Mouse (Mus musculus): Measurements from ENCODE around the gene Fhl3.
"Not testable (repeated sequence)": the region's sequence is repeated elsewhere in the genome, so short reads cannot be mapped to it uniquely, and the experiment has no call there.

Gene Fhl3

GRCm38 (mm10) chr4:124683474-124683873, 17.0 kb upstream of the Fhl3 start:
- DNase-seq (ENCODE audit: low spot score in 2 of 2): no peak

GRCm38 (mm10) chr4:124685004-124685403, 15.5 kb upstream of the Fhl3 start:
- DNase-seq (ENCODE audit: low spot score in 2 of 2): no peak

GRCm38 (mm10) chr4:124685453-124685852, 15.0 kb upstream of the Fhl3 start:
- no peak for DNase-seq (ENCODE audit: low spot score in 2 of 2)

- no peak for DNase-seq (ENCODE audit: low spot score in 2 of 2)
Observed at GRCm38 (mm10) chr4:124685897-124686402, 14.6 kb upstream of the Fhl3 start.

GRCm38 (mm10) chr4:124691455-124691854, 9.0 kb upstream of the Fhl3 start:
- DNase-seq (ENCODE audit: low spot score in 2 of 2): no peak

GRCm38 (mm10) chr4:124692416-124692861, 8.1 kb upstream of the Fhl3 start:
- DNase-seq (ENCODE audit: low spot score in 2 of 2): no peak

GRCm38 (mm10) chr4:124693135-124693894, 7.2 kb upstream of the Fhl3 start, which contains the start of gene Utp11:
Utp11 (minus strand) TSS chr4:124693600.
- DNase-seq (ENCODE audit: low spot score in 2 of 2): peak; percentile 76 to 79

GRCm38 (mm10) chr4:124694572-124694971, 5.9 kb upstream of the Fhl3 start:
- no peak for DNase-seq (ENCODE audit: low spot score in 2 of 2)

GRCm38 (mm10) chr4:124695786-124696516, 4.5 kb upstream of the Fhl3 start:
- peak in 1 of 2 experiments; percentile 17 for DNase-seq (ENCODE audit: low spot score in 2 of 2)

- no peak for DNase-seq (ENCODE audit: low spot score in 2 of 2)
Observed at GRCm38 (mm10) chr4:124699791-124700190, 710 bp upstream of the Fhl3 start.

- DNase-seq (ENCODE audit: low spot score in 2 of 2): peak in 1 of 2 experiments; percentile 16
Observed at GRCm38 (mm10) chr4:124701052-124701845, 748 bp downstream of the Fhl3 start.

GRCm38 (mm10) chr4:124701916-124702315, 1.4 kb downstream of the Fhl3 start:
- no peak for DNase-seq (ENCODE audit: low spot score in 2 of 2)

- DNase-seq (ENCODE audit: low spot score in 2 of 2): no peak
Observed at GRCm38 (mm10) chr4:124703406-124703805, 2.9 kb downstream of the Fhl3 start.

GRCm38 (mm10) chr4:124703881-124704796, 3.6 kb downstream of the Fhl3 start:
- DNase-seq (ENCODE audit: low spot score in 2 of 2): peak in 1 of 2 experiments; percentile 50

GRCm38 (mm10) chr4:124704797-124705474, 4.4 kb downstream of the Fhl3 start:
- no peak for DNase-seq (ENCODE audit: low spot score in 2 of 2)

- DNase-seq (ENCODE audit: low spot score in 2 of 2): no peak
Observed at GRCm38 (mm10) chr4:124705661-124706269, 5.3 kb downstream of the Fhl3 start.

GRCm38 (mm10) chr4:124707381-124708199, 7.1 kb downstream of the Fhl3 start:
- DNase-seq (ENCODE audit: low spot score in 2 of 2): not testable (repeated sequence)

- DNase-seq (ENCODE audit: low spot score in 2 of 2): not testable (repeated sequence)
Observed at GRCm38 (mm10) chr4:124708200-124708517, 7.7 kb downstream of the Fhl3 start.

All from natural killer cell, adult 2 months (primary cell).